Mouse (Mus musculus) hindbrain, postnatal 0 days (tissue): ENCODE measurements around the gene Fam53b. TPM values are rescaled to one million over a fixed set of nuclear protein-coding genes. Genes with fewer than 3 reads are reported as not detected.

Experiments
- ATAC-seq: fragments of 200-750 bp; cut with Nextera tagmentation; 2 replicates; pipeline ENCODE4 v1.8.0; 2017; ENCODE audit warnings: mild to moderate bottlenecking, moderate TSS enrichment, moderate library complexity
- DNase-seq: peaks from one replicate; pipeline ENCODE4 v3.0.0-alpha.2; 2015; ENCODE audit warnings: low spot score
- H3K27ac ChIP-seq: fragments of 300-500 bp; sonication (generic); 2 replicates; pipeline ENCODE4 v1.5.1; 2014; ENCODE audit warnings: mild to moderate bottlenecking
- H3K27me3 ChIP-seq: fragments of 300-500 bp; sonication (generic); 2 replicates; pipeline ENCODE4 v1.6.1; 2014; ENCODE audit warnings: low read length, mixed read lengths; ENCODE audit not compliant: insufficient read depth
- H3K36me3 ChIP-seq: fragments of 300-500 bp; sonication (generic); 2 replicates; pipeline ENCODE4 v1.6.1; 2014; ENCODE audit warnings: low read length, mixed read lengths; ENCODE audit not compliant: insufficient read depth
- H3K4me1 ChIP-seq: fragments of 300-500 bp; sonication (generic); 2 replicates; pipeline ENCODE4 v1.6.1; 2014; ENCODE audit warnings: antibody characterized with exemption, low read length, mixed read lengths; ENCODE audit not compliant: insufficient read depth
- H3K4me2 ChIP-seq: fragments of 300-500 bp; sonication (generic); 2 replicates; pipeline ENCODE4 v1.6.1; 2014; ENCODE audit warnings: low read depth, mild to moderate bottlenecking, low read length, moderate library complexity, mixed read lengths
- H3K4me3 ChIP-seq: fragments of 300-500 bp; sonication (generic); 2 replicates; pipeline ENCODE4 v1.5.1; 2014; ENCODE audit warnings: low read length
- H3K9ac ChIP-seq: fragments of 300-500 bp; sonication (generic); replicated peaks from 2 replicates; pipeline ENCODE4 v1.6.1; 2014; ENCODE audit warnings: mild to moderate bottlenecking, low read length, moderate library complexity, mixed read lengths
- H3K9me3 ChIP-seq: fragments of 300-500 bp; sonication (generic); 2 replicates; pipeline ENCODE4 v1.6.1; 2016; ENCODE audit warnings: low read length, mixed read lengths
- CTCF ChIP-seq: IDR thresholded peaks from 2 replicates; pipeline ENCODE4 v1.5.1; 2016; ENCODE audit warnings: antibody characterized with exemption, control low read depth, low read depth
- WGBS: fragments of 180-500 bp; shearing (Covaris S2); extraction: QIAGEN DNeasy Blood & Tissue Kit; methylation state at CpG from one replicate; pipeline ENCODE4 v1.1.7; 2014; 5-methylcytosine and 5-hydroxymethylcytosine counted together
- polyA plus RNA-seq: library from polyadenylated mRNA; unstranded; fragments of >200 nt; fragmentation: Nextera tagmentation; extraction: Ambion mirVana; gene quantifications from 2 replicates; pipeline ENCODE4 v1.2.1, GENCODE M21; 2015
- total RNA-seq: library from RNA; depleted of rRNA; stranded (reverse); fragments of >200 nt; gene quantifications from 2 replicates; pipeline ENCODE4 v1.2.3, GENCODE M21; 2014

Fam53b gene
- total and polyA plus RNA-seq, 2 experiments from 2014 or later: 10.2 to 21.0 TPM

- no peak for DNase-seq
Observed at GRCm38 (mm10) chr7:132806926-132807857, 6.5 kb downstream of the Fam53b start.

GRCm38 (mm10) chr7:132806286-132806685, 7.4 kb downstream of the Fam53b start:
- H3K27ac ChIP-seq: peak overlapping the region; percentile 73
- H3K4me1 ChIP-seq: peaks cover 41% of the 10 kb centered on the region
- DNase-seq (peak; percentile 78), ATAC-seq (peak; percentile 62)
- no peaks in the 10 kb centered on the region for H3K27me3 ChIP-seq
- TF ChIP-seq CTCF: peak; percentile 4; the same call in 1 of the 2 replicates
- no peak overlapping the region for H3K4me3 ChIP-seq
- H3K36me3 ChIP-seq: no peaks in the 10 kb centered on the region
- WGBS: 36% methylated on average over 5 of the region's 5 CpGs
- no peak overlapping the region for H3K4me2 ChIP-seq
- no peaks in the 10 kb centered on the region for H3K9me3 ChIP-seq
- no peak overlapping the region for H3K9ac ChIP-seq

More at GRCm38 (mm10) chr7:132806926-132807857, 6.5 kb downstream of the Fam53b start:
- Histone ChIP-seq H3K9me3 (no peaks in the 10 kb centered on the region), H3K27me3 (no peaks in the 10 kb centered on the region), H3K4me1 (peaks cover 41% of the 10 kb centered on the region), H3K9ac (no peak overlapping the region; the same call in 1 of the 2 replicates), H3K4me3 (no peak overlapping the region), H3K27ac (peak overlapping the region; percentile 73), H3K36me3 (no peaks in the 10 kb centered on the region), H3K4me2 (no peak overlapping the region)
- no peak for ATAC-seq
- no peak for TF ChIP-seq CTCF
- WGBS: 48% methylated on average over 13 of the region's 13 CpGs

GRCm38 (mm10) chr7:132804951-132805350, 8.7 kb downstream of the Fam53b start:
- ATAC-seq: no peak
- Histone ChIP-seq H3K27me3 (no peaks in the 10 kb centered on the region), H3K9ac (no peak overlapping the region), H3K4me2 (no peak overlapping the region), H3K4me3 (no peak overlapping the region), H3K27ac (0 out of 2 replicates have a peak overlapping the region, but pooled peaks have one; percentile 41), H3K36me3 (no peaks in the 10 kb centered on the region), H3K9me3 (no peaks in the 10 kb centered on the region), H3K4me1 (peaks cover 42% of the 10 kb centered on the region)
- TF ChIP-seq CTCF: no peak
- WGBS: 92% methylated on average over 5 of the region's 5 CpGs
- no peak for DNase-seq

GRCm38 (mm10) chr7:132804461-132804860, 9.2 kb downstream of the Fam53b start:
- TF ChIP-seq CTCF: no peak
- no peak overlapping the region for H3K9ac ChIP-seq
- H3K9me3 ChIP-seq: no peaks in the 10 kb centered on the region
- H3K4me2 ChIP-seq: no peak overlapping the region
- WGBS: 85% methylated on average over 7 of the region's 7 CpGs
- H3K27me3 ChIP-seq: no peaks in the 10 kb centered on the region
- H3K4me1 ChIP-seq: peaks cover 47% of the 10 kb centered on the region
- H3K36me3 ChIP-seq: no peaks in the 10 kb centered on the region
- no peak for ATAC-seq
- no peak overlapping the region for H3K4me3 ChIP-seq
- H3K27ac ChIP-seq: 0 out of 2 replicates have a peak overlapping the region, but pooled peaks have one; percentile 41
- no peak for DNase-seq

GRCm38 (mm10) chr7:132803962-132804361, 9.7 kb downstream of the Fam53b start:
- Histone ChIP-seq H3K27me3 (no peaks in the 10 kb centered on the region), H3K36me3 (no peaks in the 10 kb centered on the region), H3K9ac (no peak overlapping the region), H3K9me3 (no peaks in the 10 kb centered on the region), H3K27ac (no peak overlapping the region), H3K4me3 (no peak overlapping the region), H3K4me2 (no peak overlapping the region), H3K4me1 (peaks cover 44% of the 10 kb centered on the region)
- no peak for ATAC-seq
- no peak for DNase-seq
- 63% methylated on average over 3 of the region's 3 CpGs for WGBS
- no peak for TF ChIP-seq CTCF

GRCm38 (mm10) chr7:132803336-132803735, 10.3 kb downstream of the Fam53b start:
- ATAC-seq (no peak), DNase-seq (no peak)
- H3K9ac ChIP-seq: no peak overlapping the region
- TF ChIP-seq CTCF: no peak
- no peak overlapping the region for H3K4me3 ChIP-seq
- no peaks in the 10 kb centered on the region for H3K36me3 ChIP-seq
- H3K27me3 ChIP-seq: no peaks in the 10 kb centered on the region
- H3K4me1 ChIP-seq: peaks cover 40% of the 10 kb centered on the region
- no peak overlapping the region for H3K27ac ChIP-seq
- no peaks in the 10 kb centered on the region for H3K9me3 ChIP-seq
- H3K4me2 ChIP-seq: no peak overlapping the region
- 85% methylated on average over 2 of the region's 2 CpGs for WGBS

GRCm38 (mm10) chr7:132802691-132803090, 11.0 kb downstream of the Fam53b start:
- peaks cover 36% of the 10 kb centered on the region for H3K4me1 ChIP-seq
- TF ChIP-seq CTCF: no peak
- no peaks in the 10 kb centered on the region for H3K27me3 ChIP-seq
- H3K9ac ChIP-seq: no peak overlapping the region
- ATAC-seq (no peak), DNase-seq (no peak)
- no peak overlapping the region for H3K4me2 ChIP-seq
- 82% methylated on average over 11 of the region's 11 CpGs for WGBS
- no peak overlapping the region for H3K4me3 ChIP-seq
- no peak overlapping the region for H3K27ac ChIP-seq
- H3K9me3 ChIP-seq: no peaks in the 10 kb centered on the region
- H3K36me3 ChIP-seq: no peaks in the 10 kb centered on the region
